Mouse (Mus musculus): ENCODE measurements around the gene Tnfrsf19. TPM values are rescaled to one million over a fixed set of nuclear protein-coding genes. Genes with fewer than 3 reads are reported as not detected.

Gene Tnfrsf19
- polyA plus RNA-seq, 1 experiment = 2.7 TPM

- no peaks in the 10 kb centered on the region for H3K36me3 ChIP-seq (ENCODE audit: control insufficient read depth, insufficient read depth, low read length)
- no peak overlapping the region for H3K27ac ChIP-seq (ENCODE audit: insufficient read depth, low read depth, low read length)
- no peak overlapping the region for H3K4me3 ChIP-seq (ENCODE audit: insufficient read depth, low read depth, low read length)
- H3K27me3 ChIP-seq (replicated peaks; ENCODE audit: control insufficient read depth, insufficient read depth, low read length) = no peaks in the 10 kb centered on the region
- TF ChIP-seq POLR2A (IDR thresholded peaks at IDR 0.05; ENCODE audit: low read depth, low read length) = no peak
- no peak for TF ChIP-seq CTCF (conservative IDR thresholded peaks at IDR 0.05; ENCODE audit: insufficient read depth, insufficient read length, low read depth, low read length)
- WGBS = 90% methylated on average over 6 of the region's 6 CpGs
- no peaks in the 10 kb centered on the region for H3K4me1 ChIP-seq (ENCODE audit: control insufficient read depth, insufficient read depth, low read length)
- DNase-seq = no peak
These were observed 42.6 kb downstream of the Tnfrsf19 start for GRCm38 (mm10) chr14:61003676-61004075.

DNA sequence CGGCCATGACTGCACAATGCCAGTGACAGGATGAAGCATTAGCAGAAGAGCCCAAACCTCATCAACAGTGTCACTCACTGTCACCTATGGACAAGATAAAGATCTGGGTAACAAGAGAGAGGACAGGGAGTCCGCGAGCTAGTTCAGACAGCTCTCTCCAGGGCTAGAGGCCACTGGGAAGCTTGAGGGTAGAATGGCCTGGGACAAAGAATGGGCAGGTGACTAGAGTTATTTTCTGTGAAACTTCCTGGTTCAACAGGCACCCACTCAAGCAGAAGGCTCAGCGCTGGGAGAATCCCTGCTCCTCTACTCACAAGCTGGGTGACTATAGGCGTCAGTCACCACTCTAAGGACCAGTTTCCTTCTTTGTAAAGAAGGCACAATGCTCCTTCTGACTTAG, 46.2 kb downstream of the Tnfrsf19 start:
- no peak overlapping the region for H3K4me3 ChIP-seq (ENCODE audit: insufficient read depth, low read depth, low read length)
- no peak overlapping the region for H3K27ac ChIP-seq (ENCODE audit: insufficient read depth, low read depth, low read length)
- H3K27me3 ChIP-seq (replicated peaks; ENCODE audit: control insufficient read depth, insufficient read depth, low read length) = no peaks in the 10 kb centered on the region
- DNase-seq = no peak
- WGBS = 83% methylated on average over 5 of the region's 5 CpGs
- TF ChIP-seq POLR2A (IDR thresholded peaks at IDR 0.05; ENCODE audit: low read depth, low read length) (no peak), CTCF (conservative IDR thresholded peaks at IDR 0.05; ENCODE audit: insufficient read depth, insufficient read length, low read depth, low read length) (no peak)
- H3K36me3 ChIP-seq (ENCODE audit: control insufficient read depth, insufficient read depth, low read length) = no peaks in the 10 kb centered on the region
- no peaks in the 10 kb centered on the region for H3K4me1 ChIP-seq (ENCODE audit: control insufficient read depth, insufficient read depth, low read length)

DNA sequence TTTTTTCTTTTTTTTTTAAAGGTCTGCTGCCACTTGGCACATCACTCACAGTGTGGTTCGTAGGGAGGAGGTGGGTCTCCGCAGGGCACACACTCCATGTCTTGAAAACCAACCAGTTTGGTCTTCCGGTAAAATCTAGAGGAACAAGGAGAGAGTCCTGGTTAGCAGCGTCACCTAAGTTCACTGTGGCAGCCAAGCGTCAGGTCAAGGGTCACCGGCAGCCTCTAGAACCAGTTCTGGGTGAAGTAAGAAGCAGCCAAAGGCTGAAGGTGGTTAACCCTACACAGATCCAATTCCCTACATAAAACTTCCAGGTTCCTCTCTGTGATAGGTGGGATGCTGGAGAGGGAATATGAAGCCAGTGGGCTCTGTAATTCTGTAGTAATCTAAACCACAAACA, 49.7 kb downstream of the Tnfrsf19 start:
- no peaks in the 10 kb centered on the region for H3K27me3 ChIP-seq (replicated peaks; ENCODE audit: control insufficient read depth, insufficient read depth, low read length)
- H3K27ac ChIP-seq (ENCODE audit: insufficient read depth, low read depth, low read length) = no peak overlapping the region
- no peak overlapping the region for H3K4me3 ChIP-seq (ENCODE audit: insufficient read depth, low read depth, low read length)
- DNase-seq = no peak
- WGBS = 67% methylated on average over 6 of the region's 6 CpGs
- H3K4me1 ChIP-seq (ENCODE audit: control insufficient read depth, insufficient read depth, low read length) = no peaks in the 10 kb centered on the region
- TF ChIP-seq CTCF (conservative IDR thresholded peaks at IDR 0.05; ENCODE audit: insufficient read depth, insufficient read length, low read depth, low read length) = no peak
- no peak for TF ChIP-seq POLR2A (IDR thresholded peaks at IDR 0.05; ENCODE audit: low read depth, low read length)
- H3K36me3 ChIP-seq (ENCODE audit: control insufficient read depth, insufficient read depth, low read length) = no peaks in the 10 kb centered on the region

DNA sequence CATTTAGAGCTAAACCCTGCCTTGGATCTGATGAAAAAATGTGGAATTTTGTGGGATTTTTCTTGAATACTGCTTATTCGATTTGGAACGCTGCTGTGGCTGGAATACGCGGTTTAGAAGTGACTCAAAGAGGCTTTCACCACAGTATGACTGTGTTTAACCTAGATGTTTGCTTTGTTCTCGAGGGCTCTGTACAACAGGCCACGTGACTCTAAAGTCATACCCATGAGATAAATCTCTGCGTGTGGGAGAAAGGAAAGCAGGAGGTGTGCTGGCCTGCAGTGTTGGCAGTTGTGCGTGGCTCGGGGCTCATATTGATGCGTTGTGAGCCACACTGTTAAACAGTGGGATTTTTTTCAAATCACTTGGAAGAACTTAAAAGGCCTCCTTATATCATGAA, 52.8 kb downstream of the Tnfrsf19 start:
- 72% methylated on average over 10 of the region's 10 CpGs for WGBS
- DNase-seq = no peak

DNA sequence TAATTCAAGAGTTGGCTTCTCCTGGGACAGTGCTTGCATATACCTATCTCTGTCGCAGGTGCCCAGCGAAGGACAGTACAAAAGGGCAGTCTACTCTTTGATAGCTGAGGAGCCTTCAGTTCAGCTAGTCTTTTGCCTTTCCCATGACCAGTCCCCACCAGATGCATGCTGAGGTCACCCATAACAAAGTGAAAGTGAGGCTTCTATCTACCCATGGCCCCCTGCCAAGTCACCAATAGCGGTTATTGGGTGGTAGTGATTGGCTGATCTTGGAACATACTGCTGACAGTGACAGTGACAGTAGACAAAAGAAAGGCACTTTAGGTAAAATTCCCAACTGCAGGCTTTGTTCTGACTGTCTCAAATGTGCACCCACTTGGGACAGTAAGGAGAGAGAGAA, 53.2 kb downstream of the Tnfrsf19 start:
- Histone ChIP-seq H3K4me3 (ENCODE audit: insufficient read depth, low read depth, low read length) (no peak overlapping the region), H3K27ac (ENCODE audit: insufficient read depth, low read depth, low read length) (no peak overlapping the region), H3K36me3 (ENCODE audit: control insufficient read depth, insufficient read depth, low read length) (no peaks in the 10 kb centered on the region), H3K27me3 (replicated peaks; ENCODE audit: control insufficient read depth, insufficient read depth, low read length) (no peaks in the 10 kb centered on the region), H3K4me1 (ENCODE audit: control insufficient read depth, insufficient read depth, low read length) (no peaks in the 10 kb centered on the region)
- no peak for DNase-seq
- TF ChIP-seq POLR2A (IDR thresholded peaks at IDR 0.05; ENCODE audit: low read depth, low read length) (no peak), CTCF (conservative IDR thresholded peaks at IDR 0.05; ENCODE audit: insufficient read depth, insufficient read length, low read depth, low read length) (no peak)
- WGBS = 91% methylated on average over 3 of the region's 3 CpGs

More for the DNA sequence above, 52.8 kb downstream of the Tnfrsf19 start:
- no peaks in the 10 kb centered on the region for H3K27me3 ChIP-seq (replicated peaks; ENCODE audit: control insufficient read depth, insufficient read depth, low read length)
- no peak overlapping the region for H3K4me3 ChIP-seq (ENCODE audit: insufficient read depth, low read depth, low read length)
- no peaks in the 10 kb centered on the region for H3K36me3 ChIP-seq (ENCODE audit: control insufficient read depth, insufficient read depth, low read length)
- H3K4me1 ChIP-seq (ENCODE audit: control insufficient read depth, insufficient read depth, low read length) = no peaks in the 10 kb centered on the region
- H3K27ac ChIP-seq (ENCODE audit: insufficient read depth, low read depth, low read length) = no peak overlapping the region
- TF ChIP-seq POLR2A (IDR thresholded peaks at IDR 0.05; ENCODE audit: low read depth, low read length) (no peak), CTCF (conservative IDR thresholded peaks at IDR 0.05; ENCODE audit: insufficient read depth, insufficient read length, low read depth, low read length) (no peak)

GRCm38 (mm10) chr14:60992144-60992543, 54.1 kb downstream of the Tnfrsf19 start:
- TF ChIP-seq POLR2A (IDR thresholded peaks at IDR 0.05; ENCODE audit: low read depth, low read length) (no peak), CTCF (conservative IDR thresholded peaks at IDR 0.05; ENCODE audit: insufficient read depth, insufficient read length, low read depth, low read length) (no peak)
- no peaks in the 10 kb centered on the region for H3K4me1 ChIP-seq (ENCODE audit: control insufficient read depth, insufficient read depth, low read length)
- no peak for DNase-seq
- no peak overlapping the region for H3K4me3 ChIP-seq (ENCODE audit: insufficient read depth, low read depth, low read length)
- no peaks in the 10 kb centered on the region for H3K36me3 ChIP-seq (ENCODE audit: control insufficient read depth, insufficient read depth, low read length)
- no peak overlapping the region for H3K27ac ChIP-seq (ENCODE audit: insufficient read depth, low read depth, low read length)
- no peaks in the 10 kb centered on the region for H3K27me3 ChIP-seq (replicated peaks; ENCODE audit: control insufficient read depth, insufficient read depth, low read length)
- WGBS = 83% methylated on average over 4 of the region's 4 CpGs

DNA sequence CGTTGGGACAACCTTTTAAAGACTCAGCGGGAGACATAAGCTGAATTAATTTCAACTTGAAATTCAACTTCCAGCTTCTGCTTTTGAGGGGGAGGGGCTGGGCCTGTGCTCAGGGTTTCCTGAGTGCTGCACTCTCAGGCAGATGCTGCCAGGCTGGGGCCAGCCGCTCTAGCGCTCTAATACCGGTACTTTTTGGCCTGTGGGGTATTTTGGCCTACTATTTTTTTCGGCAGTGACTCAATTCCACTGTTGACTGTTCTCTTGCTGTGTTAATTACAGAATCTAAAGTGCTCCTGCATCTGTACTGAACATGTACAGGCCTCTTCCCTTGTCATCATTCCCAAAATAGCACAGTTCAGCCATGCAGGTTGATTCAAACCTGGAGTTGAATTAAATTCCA, 58.1 kb downstream of the Tnfrsf19 start:
- Histone ChIP-seq H3K27me3 (replicated peaks; ENCODE audit: control insufficient read depth, insufficient read depth, low read length) (no peaks in the 10 kb centered on the region), H3K4me1 (ENCODE audit: control insufficient read depth, insufficient read depth, low read length) (no peaks in the 10 kb centered on the region), H3K4me3 (ENCODE audit: insufficient read depth, low read depth, low read length) (no peak overlapping the region), H3K27ac (ENCODE audit: insufficient read depth, low read depth, low read length) (no peak overlapping the region), H3K36me3 (ENCODE audit: control insufficient read depth, insufficient read depth, low read length) (no peaks in the 10 kb centered on the region)
- 72% methylated on average over 6 of the region's 6 CpGs for WGBS
- TF ChIP-seq POLR2A (IDR thresholded peaks at IDR 0.05; ENCODE audit: low read depth, low read length) = no peak
- no peak for TF ChIP-seq CTCF (conservative IDR thresholded peaks at IDR 0.05; ENCODE audit: insufficient read depth, insufficient read length, low read depth, low read length)
- DNase-seq = no peak

GRCm38 (mm10) chr14:60986926-60987325, 59.4 kb downstream of the Tnfrsf19 start:
- H3K27ac ChIP-seq (ENCODE audit: insufficient read depth, low read depth, low read length) = no peak overlapping the region
- no peak overlapping the region for H3K4me3 ChIP-seq (ENCODE audit: insufficient read depth, low read depth, low read length)
- H3K4me1 ChIP-seq (ENCODE audit: control insufficient read depth, insufficient read depth, low read length) = no peaks in the 10 kb centered on the region
- H3K27me3 ChIP-seq (replicated peaks; ENCODE audit: control insufficient read depth, insufficient read depth, low read length) = no peaks in the 10 kb centered on the region
- no peak for DNase-seq
- 74% methylated on average over 5 of the region's 5 CpGs for WGBS
- TF ChIP-seq CTCF (conservative IDR thresholded peaks at IDR 0.05; ENCODE audit: insufficient read depth, insufficient read length, low read depth, low read length) (no peak), POLR2A (IDR thresholded peaks at IDR 0.05; ENCODE audit: low read depth, low read length) (no peak)
- no peaks in the 10 kb centered on the region for H3K36me3 ChIP-seq (ENCODE audit: control insufficient read depth, insufficient read depth, low read length)

All from kidney, adult 2 months (tissue).